In genomic region chr7:125871404-125872201, GRCm38 (mm10) we compare ENCODE assay signal across 8 mouse cellular contexts.
A peak's percentile ranks its signal among the peaks of the same experiment; 100 is the strongest.
DNase-seq lines count a peak whose midpoint lies in the region; ATAC-seq lines count a peak whose summit lies in the region.

No protein-coding gene starts in this region.

- H3K36me3 ChIP-seq in forebrain, embryonic 12.5 days (replicated peaks): no peaks in the 10 kb centered on the region
- H3K36me3 ChIP-seq in kidney, embryonic 16.5 days (ENCODE audit: insufficient read depth, low read length): no peaks in the 10 kb centered on the region
- no peaks in the 10 kb centered on the region for H3K36me3 ChIP-seq in neural tube, embryonic 15.5 days

- ATAC-seq in forebrain, embryonic 12.5 days (ENCODE audit: low FRiP score): peak; percentile 89
- ATAC-seq in kidney, embryonic 16.5 days (ENCODE audit: low FRiP score, low TSS enrichment): peak; percentile 55
- peak; percentile 54 for ATAC-seq in neural tube, embryonic 15.5 days (ENCODE audit: low FRiP score)

- H3K27ac ChIP-seq in forebrain, embryonic 12.5 days: peak overlapping the region; percentile 81
- peak overlapping the region; percentile 44 for H3K27ac ChIP-seq in kidney, embryonic 16.5 days (ENCODE audit: low read length)
- peak overlapping the region; percentile 67 for H3K27ac ChIP-seq in neural tube, embryonic 15.5 days (replicated peaks)

- 17% methylated on average over 12 of the region's 12 CpGs for WGBS in forebrain, embryonic 12.5 days
- 32% methylated on average over 12 of the region's 12 CpGs for WGBS in kidney, embryonic 16.5 days
- 16% methylated on average over 12 of the region's 12 CpGs for WGBS in neural tube, embryonic 15.5 days

- intact Hi-C loops in left cerebral cortex, postnatal 36 days (cut with DNase I): no loop called here

- no peak overlapping the region for H3K4me2 ChIP-seq in forebrain, embryonic 12.5 days
- no peak overlapping the region for H3K4me2 ChIP-seq in kidney, embryonic 16.5 days (replicated peaks; ENCODE audit: low read depth, low read length)
- no peak overlapping the region for H3K4me2 ChIP-seq in neural tube, embryonic 15.5 days

- peaks cover 30% of the 10 kb centered on the region for H3K4me1 ChIP-seq in forebrain, embryonic 12.5 days
- peaks cover 12% of the 10 kb centered on the region for H3K4me1 ChIP-seq in kidney, embryonic 16.5 days (ENCODE audit: insufficient read depth, low read length)
- peaks cover 39% of the 10 kb centered on the region for H3K4me1 ChIP-seq in neural tube, embryonic 15.5 days

- peak; percentile 41 to 42 for DNase-seq in left cerebral cortex, postnatal 36 days (ENCODE audit: low spot score in 2 of 2)
- DNase-seq in left cerebral cortex, adult 11 months (ENCODE audit: low spot score): no peak
- no peak for DNase-seq in retina, embryonic 14.5 days (ENCODE audit: low spot score)
- DNase-seq in urinary bladder, postnatal 25 days (ENCODE audit: low spot score): no peak
- no peak for DNase-seq in adrenal gland, postnatal 25 days

- H3K4me3 ChIP-seq in forebrain, embryonic 12.5 days (replicated peaks): no peak overlapping the region
- H3K4me3 ChIP-seq in kidney, embryonic 16.5 days (ENCODE audit: low read length): no peak overlapping the region
- H3K4me3 ChIP-seq in neural tube, embryonic 15.5 days (replicated peaks): no peak overlapping the region

- peaks cover 6% of the 10 kb centered on the region; the same call in 1 of the 2 replicates for H3K27me3 ChIP-seq in forebrain, embryonic 12.5 days
- H3K27me3 ChIP-seq in kidney, embryonic 16.5 days (ENCODE audit: insufficient read depth, low read length): no peaks in the 10 kb centered on the region
- no peaks in the 10 kb centered on the region for H3K27me3 ChIP-seq in neural tube, embryonic 15.5 days (replicated peaks)

- H3K9me3 ChIP-seq in forebrain, embryonic 12.5 days: no peaks in the 10 kb centered on the region
- H3K9me3 ChIP-seq in kidney, embryonic 16.5 days (ENCODE audit: low read length): no peaks in the 10 kb centered on the region
- H3K9me3 ChIP-seq in neural tube, embryonic 15.5 days (replicated peaks): no peaks in the 10 kb centered on the region

- H3K9ac ChIP-seq in forebrain, embryonic 12.5 days: no peak overlapping the region
- H3K9ac ChIP-seq in kidney, embryonic 16.5 days (replicated peaks; ENCODE audit: low read length): peak overlapping the region; percentile 33; the same call in 1 of the 2 replicates
- H3K9ac ChIP-seq in neural tube, embryonic 15.5 days (replicated peaks): no peak overlapping the region

Comparison
In these comparisons a context has a peak if more than half of its experiments do, and no peak if none do; other contexts are left out.
1. DNase-seq: peak in left cerebral cortex, postnatal 36 days (2 of 2); none in left cerebral cortex, adult 11 months (single experiment), retina, embryonic 14.5 days (single experiment), urinary bladder, postnatal 25 days (single experiment) and adrenal gland, postnatal 25 days (single experiment).
2. Peak in every context shown above with its lines, with median percentiles within 50 percentile points of each other: ATAC-seq and H3K27ac ChIP-seq.